Mouse (Mus musculus): ENCODE data around the gene Nptx2. TPM values are rescaled to one million over a fixed set of nuclear protein-coding genes. Genes with fewer than 3 reads are reported as not detected.

Nptx2 gene
- total and polyA plus RNA-seq, 3 experiments = not detected

DNA sequence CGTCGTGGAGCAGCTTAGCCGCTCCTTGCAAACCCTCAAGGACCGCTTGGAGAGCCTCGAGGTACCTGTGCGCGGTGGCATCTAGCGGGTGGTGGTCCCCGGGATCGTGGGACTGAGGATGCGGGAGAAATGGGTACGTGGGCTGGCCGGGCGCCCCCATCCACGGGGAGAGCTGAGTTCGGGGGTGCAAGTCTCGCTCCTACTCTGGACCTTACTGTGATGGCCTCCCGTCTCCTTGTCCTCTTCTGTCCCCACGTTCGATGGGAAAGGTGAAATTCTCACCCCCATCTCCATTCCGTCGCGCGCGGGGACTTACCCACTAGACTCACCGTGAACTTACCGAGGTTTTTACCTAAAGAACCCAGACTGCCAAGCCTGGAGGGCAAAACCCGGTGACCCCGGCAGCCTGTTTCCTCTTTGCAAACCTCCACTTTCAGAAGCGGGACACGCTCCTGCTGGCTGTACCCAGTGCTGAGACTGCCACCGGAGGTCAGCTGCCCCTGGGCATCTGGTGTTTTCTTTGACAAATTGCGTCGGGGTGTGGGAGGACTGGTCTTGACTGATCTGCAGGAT, 807 bp downstream of the Nptx2 start:
- Histone ChIP-seq H3K36me3 (ENCODE audit: control insufficient read depth in 1 of 2, insufficient read depth in 2 of 2, low read length in 2 of 2) (no peaks in the 10 kb centered on the region), H3K27ac (ENCODE audit: control insufficient read depth, low read depth, low read length) (no peak overlapping the region), H3K4me1 (ENCODE audit: control insufficient read depth in 1 of 2, insufficient read depth in 2 of 2, low read length in 2 of 2) (no peaks in the 10 kb centered on the region), H3K79me2 (ENCODE audit: control insufficient read depth, insufficient read depth, low read length, poor library complexity) (no peaks in the 10 kb centered on the region), H3K27me3 (ENCODE audit: control insufficient read depth in 1 of 2, insufficient read depth in 2 of 2, low read length in 2 of 2) (no peaks in the 10 kb centered on the region), H3K9ac (ENCODE audit: control insufficient read depth, low read depth, low read length, poor library complexity, severe bottlenecking) (no peak overlapping the region), H3K9me3 (replicated peaks; ENCODE audit: insufficient read depth, low read length) (no peaks in the 10 kb centered on the region), H3K4me3 (ENCODE audit: control insufficient read depth in 1 of 2, insufficient read depth in 1 of 2, low read depth in 2 of 2, low read length in 2 of 2) (no peak overlapping the region)
- no peak for TF ChIP-seq CHD1 (IDR thresholded peaks at IDR 0.05; ENCODE audit: low read depth, low read length)
- TF ChIP-seq GABPA (IDR thresholded peaks at IDR 0.05; ENCODE audit: low read depth, low read length) = no peak
- TF ChIP-seq MEF2A (IDR thresholded peaks at IDR 0.05; ENCODE audit: extremely low read depth, insufficient replicate concordance, low read depth, low read length, poor library complexity, severe bottlenecking) = no peak
- TF ChIP-seq ZMIZ1 (IDR thresholded peaks at IDR 0.05; ENCODE audit: low read depth, low read length) = no peak
- TF ChIP-seq MAZ (IDR thresholded peaks at IDR 0.05; ENCODE audit: low read depth, low read length) = no peak
- no peak for TF ChIP-seq CTCF (IDR thresholded peaks at IDR 0.05 in 2 of 3, conservative IDR thresholded peaks at IDR 0.05 in 1 of 3; ENCODE audit: control insufficient read depth in 1 of 3, insufficient read depth in 1 of 3, low read depth in 2 of 3, low read length in 3 of 3, poor library complexity in 1 of 3, severe bottlenecking in 1 of 3)
- no peak for TF ChIP-seq POLR2A (IDR thresholded peaks at IDR 0.05; ENCODE audit: control insufficient read depth in 1 of 2, insufficient read depth in 1 of 2, low read depth in 1 of 2, low read length in 2 of 2, poor library complexity in 1 of 2)
- DNase-seq (ENCODE audit: low read depth, low spot score) = no peak

DNA sequence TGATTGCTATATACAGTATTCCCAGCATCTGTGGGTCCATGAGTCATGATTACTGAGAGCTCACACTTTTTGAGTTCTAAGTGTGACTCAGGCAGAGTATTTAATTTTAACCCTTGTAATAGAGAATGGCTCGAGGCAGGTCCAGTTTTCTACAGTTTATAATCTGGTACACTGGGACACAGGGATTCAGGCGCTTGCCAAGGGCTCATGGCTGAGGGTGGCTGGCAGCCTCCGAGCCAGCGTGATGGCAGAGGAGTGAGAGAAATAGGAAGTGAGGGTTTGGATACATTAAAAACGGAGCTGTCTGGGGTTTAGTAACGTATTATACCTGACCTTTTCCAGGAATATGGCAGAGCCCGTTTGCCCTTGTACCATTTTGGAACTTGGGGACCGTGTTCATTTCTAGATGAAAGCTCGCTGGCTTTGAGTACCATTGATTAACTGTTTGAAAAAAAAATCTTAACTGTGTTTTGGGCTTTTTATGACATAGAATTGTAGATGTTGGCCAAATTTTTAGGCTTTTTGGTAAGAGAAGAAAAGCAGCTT, 1.7 kb downstream of the Nptx2 start:
- Histone ChIP-seq H3K9ac (ENCODE audit: control insufficient read depth, low read depth, low read length, poor library complexity, severe bottlenecking) (no peak overlapping the region), H3K79me2 (ENCODE audit: control insufficient read depth, insufficient read depth, low read length, poor library complexity) (no peaks in the 10 kb centered on the region), H3K36me3 (ENCODE audit: control insufficient read depth in 1 of 2, insufficient read depth in 2 of 2, low read length in 2 of 2) (no peaks in the 10 kb centered on the region), H3K4me3 (ENCODE audit: control insufficient read depth in 1 of 2, insufficient read depth in 1 of 2, low read depth in 2 of 2, low read length in 2 of 2) (no peak overlapping the region), H3K27me3 (ENCODE audit: control insufficient read depth in 1 of 2, insufficient read depth in 2 of 2, low read length in 2 of 2) (no peaks in the 10 kb centered on the region), H3K4me1 (ENCODE audit: control insufficient read depth in 1 of 2, insufficient read depth in 2 of 2, low read length in 2 of 2) (no peaks in the 10 kb centered on the region), H3K27ac (ENCODE audit: control insufficient read depth, low read depth, low read length) (no peak overlapping the region), H3K9me3 (replicated peaks; ENCODE audit: insufficient read depth, low read length) (no peaks in the 10 kb centered on the region)
- TF ChIP-seq ZMIZ1 (IDR thresholded peaks at IDR 0.05; ENCODE audit: low read depth, low read length) (no peak), GABPA (IDR thresholded peaks at IDR 0.05; ENCODE audit: low read depth, low read length) (no peak), USF1 (IDR thresholded peaks at IDR 0.05; ENCODE audit: low read depth, low read length) (no peak)
- DNase-seq (ENCODE audit: low read depth, low spot score) = no peak

DNA sequence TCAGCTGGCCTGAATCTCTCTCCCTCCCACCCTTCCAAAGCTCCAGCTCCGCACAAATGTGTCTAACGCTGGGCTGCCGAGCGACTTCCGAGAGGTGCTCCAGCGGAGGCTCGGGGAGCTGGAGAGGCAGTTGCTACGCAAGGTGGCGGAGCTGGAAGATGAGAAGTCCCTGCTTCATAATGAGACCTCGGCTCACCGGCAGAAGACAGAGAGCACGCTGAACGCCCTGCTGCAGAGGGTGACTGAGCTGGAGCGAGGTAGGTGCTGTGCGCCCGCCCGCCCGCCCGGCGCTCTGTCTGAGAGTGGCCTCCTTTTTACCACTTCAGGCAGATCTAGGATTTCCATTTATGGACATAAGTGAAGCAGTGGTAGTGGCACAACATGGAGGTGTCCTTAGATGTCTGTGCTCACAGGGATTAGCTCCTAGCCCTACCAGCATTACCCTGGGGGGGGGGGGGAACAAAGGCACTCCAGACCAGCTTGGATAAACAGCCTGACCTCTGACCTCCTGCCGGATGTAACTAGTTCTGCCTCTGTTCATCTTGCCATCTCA, 2.5 kb downstream of the Nptx2 start:
- H3K4me1 ChIP-seq (ENCODE audit: control insufficient read depth in 1 of 2, insufficient read depth in 2 of 2, low read length in 2 of 2) = no peaks in the 10 kb centered on the region
- H3K9ac ChIP-seq (ENCODE audit: control insufficient read depth, low read depth, low read length, poor library complexity, severe bottlenecking) = no peak overlapping the region
- TF ChIP-seq ELF1 (IDR thresholded peaks at IDR 0.05; ENCODE audit: low read depth, low read length) = no peak
- no peak for TF ChIP-seq TBP (IDR thresholded peaks at IDR 0.05; ENCODE audit: low read depth, low read length)
- no peak for TF ChIP-seq CHD2 (IDR thresholded peaks at IDR 0.05; ENCODE audit: low read length)
- TF ChIP-seq MAFK (IDR thresholded peaks at IDR 0.05; ENCODE audit: borderline replicate concordance, low read depth, low read length) = no peak
- TF ChIP-seq POLR2AphosphoS5 (IDR thresholded peaks at IDR 0.05; ENCODE audit: borderline replicate concordance, low read depth, low read length) = no peak
- TF ChIP-seq ZC3H11A (IDR thresholded peaks at IDR 0.05; ENCODE audit: low read depth, low read length) = no peak
- no peak for TF ChIP-seq KAT2A (conservative IDR thresholded peaks at IDR 0.05; ENCODE audit: low read depth, low read length)
- TF ChIP-seq MAX (IDR thresholded peaks at IDR 0.05; ENCODE audit: low read length) = no peak
- TF ChIP-seq MAZ (IDR thresholded peaks at IDR 0.05; ENCODE audit: low read depth, low read length) = no peak
- no peak for TF ChIP-seq ZNF384 (IDR thresholded peaks at IDR 0.05; ENCODE audit: low read depth, low read length)
- no peak for TF ChIP-seq E2F4 (IDR thresholded peaks at IDR 0.05; ENCODE audit: borderline replicate concordance, low read depth, low read length)
- H3K79me2 ChIP-seq (ENCODE audit: control insufficient read depth, insufficient read depth, low read length, poor library complexity) = no peaks in the 10 kb centered on the region
- no peaks in the 10 kb centered on the region for H3K36me3 ChIP-seq (ENCODE audit: control insufficient read depth in 1 of 2, insufficient read depth in 2 of 2, low read length in 2 of 2)
- no peak overlapping the region for H3K4me3 ChIP-seq (ENCODE audit: control insufficient read depth in 1 of 2, insufficient read depth in 1 of 2, low read depth in 2 of 2, low read length in 2 of 2)
- no peaks in the 10 kb centered on the region for H3K9me3 ChIP-seq (replicated peaks; ENCODE audit: insufficient read depth, low read length)
- no peak overlapping the region for H3K27ac ChIP-seq (ENCODE audit: control insufficient read depth, low read depth, low read length)
- no peaks in the 10 kb centered on the region for H3K27me3 ChIP-seq (ENCODE audit: control insufficient read depth in 1 of 2, insufficient read depth in 2 of 2, low read length in 2 of 2)
- no peak for DNase-seq (ENCODE audit: low read depth, low spot score)

All from MEL (cell line).